Comparison of ENCODE assay signal across 8 mouse cellular contexts in the genomic region with DNA sequence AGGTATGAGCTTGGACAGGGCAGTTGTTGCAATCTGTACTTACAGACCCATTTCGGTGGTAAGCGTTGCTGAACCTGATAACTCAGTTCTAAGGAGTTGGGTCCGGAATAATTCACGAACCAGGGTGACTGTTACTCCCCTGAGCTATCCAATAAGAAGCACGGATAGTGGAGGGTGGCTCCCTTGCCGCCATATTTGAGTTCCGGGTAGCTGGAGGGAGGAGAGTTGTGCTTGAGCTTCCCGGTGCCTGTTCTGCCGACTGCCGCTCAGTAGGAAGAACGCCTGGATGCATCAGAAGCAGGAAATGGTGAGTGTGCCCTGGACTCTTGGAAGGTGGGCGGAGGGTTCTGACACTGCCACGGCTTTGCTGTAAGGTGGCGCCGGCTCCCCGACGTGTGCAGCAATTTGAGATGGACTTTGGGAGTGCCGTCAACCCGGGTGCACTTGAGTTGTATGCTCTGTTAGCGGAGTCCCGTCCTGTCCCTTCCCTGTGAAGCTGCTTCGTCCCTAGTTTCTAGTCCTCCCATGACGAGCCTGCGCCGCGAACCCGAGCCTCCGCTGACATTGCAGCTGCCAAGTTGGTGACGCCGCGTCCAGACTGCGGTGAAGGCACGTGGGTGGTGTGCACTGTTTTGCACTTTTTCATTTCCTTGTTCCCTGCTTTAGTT. TPM values are rescaled to one million over a fixed set of nuclear protein-coding genes. Genes with fewer than 3 reads are reported as not detected.
DNase-seq lines count a peak whose midpoint lies in the region; ATAC-seq and TF ChIP-seq lines count a peak whose summit lies in the region.

TSS of gene Zfp472 (plus strand) at position 192 of the 668 bp plus-strand sequence.

- ATAC-seq in cerebellum, adult (ENCODE audit: insufficient number of reproducible peaks, low FRiP score, low TSS enrichment), result peak; percentile 97
- ATAC-seq in forebrain, embryonic 13.5 days, result peak; percentile 100
- ATAC-seq in liver, postnatal 0 days, result peak; percentile 98
- ATAC-seq in neural tube, embryonic 14.5 days (ENCODE audit: low read depth), result peak; percentile 100

- TF ChIP-seq POLR2A in ES-Bruce4 (IDR thresholded peaks at IDR 0.05; ENCODE audit: insufficient read depth, low read length), result no peak

- H3K27ac ChIP-seq in ES-Bruce4 (ENCODE audit: insufficient read depth, low read length), result peak within 1 kb of the TSS; percentile 22
- H3K27ac ChIP-seq in forebrain, embryonic 13.5 days, result peak within 1 kb of the TSS; percentile 72
- peak within 1 kb of the TSS; percentile 96 for H3K27ac ChIP-seq in liver, postnatal 0 days (ENCODE audit: low read depth)
- peak within 1 kb of the TSS; percentile 58 for H3K27ac ChIP-seq in neural tube, embryonic 14.5 days (ENCODE audit: low read depth, low read length)

- no peaks in the 10 kb centered on the region for H3K4me1 ChIP-seq in ES-Bruce4 (ENCODE audit: control insufficient read depth, insufficient read depth, low read length)
- H3K4me1 ChIP-seq in forebrain, embryonic 13.5 days, result peaks cover 17% of the 10 kb centered on the region
- peaks cover 18% of the 10 kb centered on the region for H3K4me1 ChIP-seq in liver, postnatal 0 days (ENCODE audit: insufficient read depth)
- H3K4me1 ChIP-seq in neural tube, embryonic 14.5 days (ENCODE audit: control insufficient read depth, insufficient read depth, low read length), result peaks cover 12% of the 10 kb centered on the region

- peak within 1 kb of the TSS; percentile 9 for H3K9ac ChIP-seq in ES-Bruce4 (ENCODE audit: low read depth, poor library complexity, severe bottlenecking)
- peak within 1 kb of the TSS; percentile 78 for H3K9ac ChIP-seq in forebrain, embryonic 13.5 days
- peak within 1 kb of the TSS; percentile 72 for H3K9ac ChIP-seq in liver, postnatal 0 days (replicated peaks)
- peak within 1 kb of the TSS; percentile 51 for H3K9ac ChIP-seq in neural tube, embryonic 14.5 days (replicated peaks; ENCODE audit: low read depth, low read length)

- intact Hi-C loops in heart, postnatal 10 days (cut with DNase I), result loop anchor here (5.0 kb wide), 1 partner anchor 183 kb away; no protein-coding TSS in a partner anchor

- peak within 1 kb of the TSS; percentile 83 for H3K4me2 ChIP-seq in forebrain, embryonic 13.5 days
- peak within 1 kb of the TSS; percentile 94 for H3K4me2 ChIP-seq in liver, postnatal 0 days (ENCODE audit: low read depth, low read length)
- peak within 1 kb of the TSS; percentile 80 for H3K4me2 ChIP-seq in neural tube, embryonic 14.5 days (ENCODE audit: low read depth, low read length)

- peak within 1 kb of the TSS; percentile 92 for H3K4me3 ChIP-seq in ES-Bruce4 (ENCODE audit: low read depth, low read length)
- peak within 1 kb of the TSS; percentile 84 for H3K4me3 ChIP-seq in forebrain, embryonic 13.5 days
- H3K4me3 ChIP-seq in liver, postnatal 0 days (ENCODE audit: low read depth, low read length), result peak within 1 kb of the TSS; percentile 86
- peak within 1 kb of the TSS; percentile 56 for H3K4me3 ChIP-seq in neural tube, embryonic 14.5 days (ENCODE audit: low read depth, low read length)

- peak; percentile 95 to 96 for DNase-seq in heart, postnatal 10 days
- peak; percentile 91 for DNase-seq in large intestine, adult 2 months (ENCODE audit: low read depth, low spot score)
- DNase-seq in liver, postnatal 0 days, result peak; percentile 91
- peak; percentile 84 for DNase-seq in testis, postnatal 10 days (ENCODE audit: low spot score)

- under 1% methylated on average over 33 of the region's 33 CpGs for WGBS in forebrain, embryonic 13.5 days
- WGBS in large intestine, adult 2 months, result under 1% methylated on average over 33 of the region's 33 CpGs
- under 1% methylated on average over 33 of the region's 33 CpGs for WGBS in liver, postnatal 0 days (ENCODE audit: insufficient replicate concordance)
- WGBS in neural tube, embryonic 14.5 days, result under 1% methylated on average over 33 of the region's 33 CpGs

- H3K36me3 ChIP-seq in ES-Bruce4 (ENCODE audit: control insufficient read depth, insufficient read depth, low read length, poor library complexity, severe bottlenecking), result no peaks in the 10 kb centered on the region
- H3K36me3 ChIP-seq in forebrain, embryonic 13.5 days (ENCODE audit: poor library complexity, severe bottlenecking), result no peaks in the 10 kb centered on the region
- H3K36me3 ChIP-seq in liver, postnatal 0 days (replicated peaks; ENCODE audit: insufficient read depth, low read length), result no peaks in the 10 kb centered on the region
- no peaks in the 10 kb centered on the region for H3K36me3 ChIP-seq in neural tube, embryonic 14.5 days (ENCODE audit: control insufficient read depth, insufficient read depth, low read length)

- TF ChIP-seq EP300 in ES-Bruce4 (IDR thresholded peaks at IDR 0.05; ENCODE audit: insufficient read depth, low read depth, low read length), result no peak
- peak; percentile 75 for TF ChIP-seq EP300 in liver, postnatal 0 days (IDR thresholded peaks at IDR 0.05; ENCODE audit: low read depth)

- TF ChIP-seq CTCF in ES-Bruce4 (IDR thresholded peaks at IDR 0.05; ENCODE audit: low read depth, low read length), result no peak
- no peak for TF ChIP-seq CTCF in liver, postnatal 0 days (IDR thresholded peaks at IDR 0.05; ENCODE audit: low read depth)

- no peaks in the 10 kb centered on the region for H3K27me3 ChIP-seq in ES-Bruce4 (ENCODE audit: control insufficient read depth, insufficient read depth, low read length, poor library complexity, severe bottlenecking)
- no peaks in the 10 kb centered on the region for H3K27me3 ChIP-seq in forebrain, embryonic 13.5 days
- H3K27me3 ChIP-seq in liver, postnatal 0 days (ENCODE audit: insufficient read depth, low read length), result no peaks in the 10 kb centered on the region
- no peaks in the 10 kb centered on the region for H3K27me3 ChIP-seq in neural tube, embryonic 14.5 days (ENCODE audit: control insufficient read depth, insufficient read depth, low read length)

- no peaks in the 10 kb centered on the region; the same call in 1 of the 2 replicates for H3K9me3 ChIP-seq in ES-Bruce4 (replicated peaks; ENCODE audit: control insufficient read depth, insufficient read depth, low read length, poor library complexity, severe bottlenecking)
- H3K9me3 ChIP-seq in forebrain, embryonic 13.5 days (replicated peaks), result no peaks in the 10 kb centered on the region
- no peaks in the 10 kb centered on the region for H3K9me3 ChIP-seq in liver, postnatal 0 days (ENCODE audit: low read length)
- no peaks in the 10 kb centered on the region for H3K9me3 ChIP-seq in neural tube, embryonic 14.5 days (ENCODE audit: control insufficient read depth, low read length)

RNA-seq across cellular contexts. Expression of gene Zfp472, which starts in this region (rescaled TPM):
- polyA plus RNA-seq in ES-Bruce4 (2011; ENCODE audit: insufficient read depth, insufficient read length, low read depth, missing spikeins), result 12.9 and 14.5 TPM in 2 replicates
- polyA plus RNA-seq in forebrain, embryonic 13.5 days (2015; fragmentation: Nextera tagmentation; extraction: Ambion mirVana), result 11.4 and 12.5 TPM in 2 replicates
- 1 to 10 TPM; 3.0 to 4.0 TPM for total RNA-seq in heart, postnatal 10 days (2021)
- polyA plus RNA-seq in large intestine, adult 2 months (2012; rRNA removed), result 1.7 and 2.0 TPM in 2 replicates
- 3.2 and 3.3 TPM in 2 replicates for polyA plus RNA-seq in liver, postnatal 0 days (2015; fragmentation: Nextera tagmentation; extraction: Ambion mirVana)
- polyA plus RNA-seq in neural tube, embryonic 14.5 days (2014; fragmentation: Nextera tagmentation; extraction: Ambion mirVana), result 7.3 and 9.5 TPM in 2 replicates

Comparison
In these comparisons a context has a peak if more than half of its experiments do, and no peak if none do; other contexts are left out.
1. Peak in every context shown above with its lines: DNase-seq, ATAC-seq, H3K4me3 ChIP-seq and H3K27ac ChIP-seq.
2. H3K27ac ChIP-seq: peak in every context shown above with its lines; median percentile 96 in liver, postnatal 0 days; 72 in forebrain, embryonic 13.5 days; 58 in neural tube, embryonic 14.5 days; 22 in ES-Bruce4.
3. H3K9ac ChIP-seq: peak in every context shown above with its lines; median percentile 78 in forebrain, embryonic 13.5 days; 72 in liver, postnatal 0 days; 51 in neural tube, embryonic 14.5 days; 9 in ES-Bruce4.